Mouse (Mus musculus): ENCODE measurements at regions not wholly inside any gene's neighbourhood (a gene's known extent, or its start where the extent isn't known, plus 50 kb on each side); places are given as distances from the start of the nearest gene placed in this dataset.

GRCm38 (mm10) chr4:87379516-87380173 lies 149.4 kb upstream of the Slc24a2 start:
- H3K9ac ChIP-seq (ENCODE audit: low read depth, low read length): no peak overlapping the region
- ATAC-seq (ENCODE audit: low read depth): no peak
- 50% methylated on average over 4 of the region's 4 CpGs for WGBS (ENCODE audit: insufficient replicate concordance)

DNA sequence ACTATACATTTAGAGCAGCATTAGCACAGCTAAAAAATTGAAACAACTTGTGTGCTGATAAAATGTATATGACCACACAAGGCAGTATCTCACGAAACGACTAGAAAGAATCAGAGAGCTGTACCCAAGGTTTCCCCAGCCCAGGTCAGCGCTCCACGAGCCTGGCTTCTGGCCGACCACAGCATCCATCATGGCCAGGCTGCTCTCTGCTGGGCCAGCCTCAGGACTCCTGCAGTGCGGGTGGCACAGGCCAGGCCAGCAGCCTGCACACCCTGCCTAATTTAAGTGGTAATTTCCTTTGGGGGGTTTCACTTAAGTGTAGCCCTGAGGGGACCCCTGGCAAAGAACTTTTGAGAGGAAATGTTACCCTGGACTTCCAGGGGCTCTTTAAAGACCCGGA lies 141.7 kb upstream of the Slc24a2 start:
- Histone ChIP-seq H3K9ac (ENCODE audit: low read depth, low read length) (no peak overlapping the region), H3K36me3 (ENCODE audit: control insufficient read depth, insufficient read depth) (no peaks in the 10 kb centered on the region), H3K4me3 (ENCODE audit: low read depth, low read length) (no peak overlapping the region), H3K27ac (ENCODE audit: low read length) (no peak overlapping the region), H3K27me3 (ENCODE audit: control insufficient read depth, insufficient read depth, low read depth, low read length) (peaks cover 3% of the 10 kb centered on the region), H3K4me2 (ENCODE audit: low read depth, low read length) (no peak overlapping the region), H3K9me3 (replicated peaks; ENCODE audit: control insufficient read depth, low read length) (no peaks in the 10 kb centered on the region), H3K4me1 (ENCODE audit: control insufficient read depth, low read depth, low read length) (no peaks in the 10 kb centered on the region)
- WGBS (ENCODE audit: insufficient replicate concordance): 53% methylated on average over 7 of the region's 7 CpGs
- ATAC-seq (ENCODE audit: low read depth): no peak

More at GRCm38 (mm10) chr4:87379516-87380173, 149.4 kb upstream of the Slc24a2 start:
- Histone ChIP-seq H3K36me3 (ENCODE audit: control insufficient read depth, insufficient read depth) (no peaks in the 10 kb centered on the region), H3K9me3 (replicated peaks; ENCODE audit: control insufficient read depth, low read length) (no peaks in the 10 kb centered on the region), H3K4me2 (ENCODE audit: low read depth, low read length) (no peak overlapping the region), H3K4me3 (ENCODE audit: low read depth, low read length) (no peak overlapping the region), H3K4me1 (ENCODE audit: control insufficient read depth, low read depth, low read length) (no peaks in the 10 kb centered on the region), H3K27ac (ENCODE audit: low read length) (no peak overlapping the region), H3K27me3 (ENCODE audit: control insufficient read depth, insufficient read depth, low read depth, low read length) (no peaks in the 10 kb centered on the region)

GRCm38 (mm10) chr4:87369626-87370234 lies 139.5 kb upstream of the Slc24a2 start:
- Histone ChIP-seq H3K9ac (ENCODE audit: low read depth, low read length) (no peak overlapping the region), H3K36me3 (ENCODE audit: control insufficient read depth, insufficient read depth) (no peaks in the 10 kb centered on the region), H3K4me1 (ENCODE audit: control insufficient read depth, low read depth, low read length) (no peaks in the 10 kb centered on the region), H3K27me3 (ENCODE audit: control insufficient read depth, insufficient read depth, low read depth, low read length) (peaks cover 3% of the 10 kb centered on the region), H3K27ac (ENCODE audit: low read length) (no peak overlapping the region), H3K4me2 (ENCODE audit: low read depth, low read length) (no peak overlapping the region), H3K9me3 (replicated peaks; ENCODE audit: control insufficient read depth, low read length) (no peaks in the 10 kb centered on the region), H3K4me3 (ENCODE audit: low read depth, low read length) (no peak overlapping the region)
- WGBS (ENCODE audit: insufficient replicate concordance): 12% methylated on average over 14 of the region's 14 CpGs
- ATAC-seq (ENCODE audit: low read depth): no peak

- H3K4me2 ChIP-seq (ENCODE audit: low read depth, low read length): peak overlapping the region; percentile 53
- H3K9me3 ChIP-seq (replicated peaks; ENCODE audit: control insufficient read depth, low read length): no peaks in the 10 kb centered on the region
- no peaks in the 10 kb centered on the region for H3K36me3 ChIP-seq (ENCODE audit: control insufficient read depth, insufficient read depth)
- no peaks in the 10 kb centered on the region for H3K4me1 ChIP-seq (ENCODE audit: control insufficient read depth, low read depth, low read length)
- H3K27me3 ChIP-seq (ENCODE audit: control insufficient read depth, insufficient read depth, low read depth, low read length): peaks cover 3% of the 10 kb centered on the region
- H3K4me3 ChIP-seq (ENCODE audit: low read depth, low read length): peak overlapping the region; percentile 41
- ATAC-seq (ENCODE audit: low read depth): no peak
- no peak overlapping the region for H3K27ac ChIP-seq (ENCODE audit: low read length)
- H3K9ac ChIP-seq (ENCODE audit: low read depth, low read length): no peak overlapping the region
- WGBS (ENCODE audit: insufficient replicate concordance): 8% methylated on average over 20 of the region's 20 CpGs
Observed at GRCm38 (mm10) chr4:87368413-87369160, 138.3 kb upstream of the Slc24a2 start.

- Histone ChIP-seq H3K4me2 (ENCODE audit: low read depth, low read length) (peak overlapping the region; percentile 53), H3K4me1 (ENCODE audit: control insufficient read depth, low read depth, low read length) (no peaks in the 10 kb centered on the region), H3K36me3 (ENCODE audit: control insufficient read depth, insufficient read depth) (no peaks in the 10 kb centered on the region), H3K4me3 (ENCODE audit: low read depth, low read length) (peak overlapping the region; percentile 41), H3K27me3 (ENCODE audit: control insufficient read depth, insufficient read depth, low read depth, low read length) (peaks cover 3% of the 10 kb centered on the region), H3K9me3 (replicated peaks; ENCODE audit: control insufficient read depth, low read length) (no peaks in the 10 kb centered on the region), H3K9ac (ENCODE audit: low read depth, low read length) (no peak overlapping the region), H3K27ac (ENCODE audit: low read length) (no peak overlapping the region)
- no peak for ATAC-seq (ENCODE audit: low read depth)
- WGBS (ENCODE audit: insufficient replicate concordance): 10% methylated on average over 19 of the region's 19 CpGs
Observed at GRCm38 (mm10) chr4:87367732-87368412, 137.6 kb upstream of the Slc24a2 start.

- Histone ChIP-seq H3K27me3 (ENCODE audit: control insufficient read depth, insufficient read depth, low read depth, low read length) (no peaks in the 10 kb centered on the region), H3K36me3 (ENCODE audit: control insufficient read depth, insufficient read depth) (no peaks in the 10 kb centered on the region), H3K4me1 (ENCODE audit: control insufficient read depth, low read depth, low read length) (no peaks in the 10 kb centered on the region), H3K4me2 (ENCODE audit: low read depth, low read length) (no peak overlapping the region), H3K9ac (ENCODE audit: low read depth, low read length) (no peak overlapping the region), H3K9me3 (replicated peaks; ENCODE audit: control insufficient read depth, low read length) (no peaks in the 10 kb centered on the region), H3K27ac (ENCODE audit: low read length) (no peak overlapping the region), H3K4me3 (ENCODE audit: low read depth, low read length) (no peak overlapping the region)
- ATAC-seq (ENCODE audit: low read depth): no peak
- 29% methylated on average over 6 of the region's 6 CpGs for WGBS (ENCODE audit: insufficient replicate concordance)
Observed at GRCm38 (mm10) chr4:87362201-87362600, 131.9 kb upstream of the Slc24a2 start.

DNA sequence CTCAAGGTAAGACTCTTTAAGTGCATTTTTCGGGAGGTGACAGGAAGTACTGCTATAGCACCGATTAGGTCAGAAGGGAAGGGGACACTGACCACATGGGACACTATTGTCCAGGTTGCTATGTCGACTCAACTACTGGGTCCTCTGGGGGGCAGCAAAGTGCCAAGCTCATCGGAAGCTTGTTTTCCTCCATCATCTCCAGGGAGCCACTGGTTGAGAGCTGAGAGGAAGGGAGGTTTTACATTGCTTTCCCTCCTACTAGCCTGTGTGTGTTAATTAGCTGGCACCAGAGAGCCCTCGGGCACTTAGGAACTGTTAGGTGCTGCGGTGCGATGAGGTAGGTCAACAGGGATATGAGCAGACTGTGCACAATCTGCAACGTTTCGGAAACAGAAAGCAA lies 129.2 kb upstream of the Slc24a2 start:
- Histone ChIP-seq H3K4me3 (ENCODE audit: low read depth, low read length) (no peak overlapping the region), H3K9ac (ENCODE audit: low read depth, low read length) (no peak overlapping the region), H3K27ac (ENCODE audit: low read length) (no peak overlapping the region), H3K36me3 (ENCODE audit: control insufficient read depth, insufficient read depth) (no peaks in the 10 kb centered on the region), H3K27me3 (ENCODE audit: control insufficient read depth, insufficient read depth, low read depth, low read length) (no peaks in the 10 kb centered on the region), H3K9me3 (replicated peaks; ENCODE audit: control insufficient read depth, low read length) (no peaks in the 10 kb centered on the region), H3K4me1 (ENCODE audit: control insufficient read depth, low read depth, low read length) (no peaks in the 10 kb centered on the region), H3K4me2 (ENCODE audit: low read depth, low read length) (no peak overlapping the region)
- 33% methylated on average over 9 of the region's 9 CpGs for WGBS (ENCODE audit: insufficient replicate concordance)
- ATAC-seq (ENCODE audit: low read depth): no peak

- Histone ChIP-seq H3K4me3 (ENCODE audit: low read depth, low read length) (no peak overlapping the region), H3K36me3 (ENCODE audit: control insufficient read depth, insufficient read depth) (no peaks in the 10 kb centered on the region), H3K4me1 (ENCODE audit: control insufficient read depth, low read depth, low read length) (no peaks in the 10 kb centered on the region), H3K27me3 (ENCODE audit: control insufficient read depth, insufficient read depth, low read depth, low read length) (no peaks in the 10 kb centered on the region), H3K27ac (ENCODE audit: low read length) (no peak overlapping the region), H3K9me3 (replicated peaks; ENCODE audit: control insufficient read depth, low read length) (no peaks in the 10 kb centered on the region), H3K9ac (ENCODE audit: low read depth, low read length) (no peak overlapping the region), H3K4me2 (ENCODE audit: low read depth, low read length) (no peak overlapping the region)
- 59% methylated on average over 3 of the region's 3 CpGs for WGBS (ENCODE audit: insufficient replicate concordance)
- ATAC-seq (ENCODE audit: low read depth): no peak
Observed at GRCm38 (mm10) chr4:87359004-87359403, 128.7 kb upstream of the Slc24a2 start.

Measured in liver, embryonic 16.5 days (tissue).